13 mouse cellular contexts compared by ENCODE assay signal in genomic region chr17:70305021-70305420, GRCm38 (mm10).
"Had no signal": no experiment of that assay in that cellular context is flagged by ENCODE, and none has a peak within 500 bp of the region (broad histone marks: within the 10 kb centered on the region; RNA-seq: fewer than 3 reads in every experiment).

No protein-coding gene starts in this region.

- H3K9ac ChIP-seq: kidney, embryonic 15.5 days; limb, embryonic 13.5 days; liver, embryonic 15.5 days; midbrain, embryonic 12.5 days had no signal

- H3K4me1 ChIP-seq: liver, embryonic 15.5 days had no signal

- ATAC-seq: lung, postnatal 0 days; midbrain, embryonic 16.5 days had no signal

- H3K36me3 ChIP-seq: kidney, embryonic 15.5 days; limb, embryonic 13.5 days; liver, embryonic 15.5 days; midbrain, embryonic 12.5 days had no signal

- DNase-seq: kidney, postnatal 25 days; layer of hippocampus, adult 9-11 months; layer of hippocampus, postnatal 36 days; lung, adult 2 months; lung, postnatal 36 days; right cerebral cortex, postnatal 25 days; thymus, postnatal 36 days had no signal

- H3K27ac ChIP-seq: kidney, embryonic 15.5 days; limb, embryonic 13.5 days; liver, embryonic 15.5 days; midbrain, embryonic 12.5 days had no signal

- H3K4me3 ChIP-seq: kidney, embryonic 15.5 days; limb, embryonic 13.5 days; liver, embryonic 15.5 days; midbrain, embryonic 12.5 days had no signal

- H3K27me3 ChIP-seq: kidney, embryonic 15.5 days; limb, embryonic 13.5 days; liver, embryonic 15.5 days; midbrain, embryonic 12.5 days had no signal
